Mouse (Mus musculus): ENCODE data around the gene Lmx1a.

Lmx1a gene

GRCm38 (mm10) chr1:167781787-167782484 lies 92.9 kb downstream of the Lmx1a start:
- DNase-seq (ENCODE audit: low spot score in 2 of 2): peak in 1 of 2 experiments; percentile 7

GRCm38 (mm10) chr1:167784067-167784466 lies 95.0 kb downstream of the Lmx1a start:
- DNase-seq (ENCODE audit: low spot score in 2 of 2): no peak

- DNase-seq (ENCODE audit: low spot score in 2 of 2): no peak
These were observed 99.8 kb downstream of the Lmx1a start for GRCm38 (mm10) chr1:167788684-167789413.

- no peak for DNase-seq (ENCODE audit: low spot score in 2 of 2)
These were observed 100.4 kb downstream of the Lmx1a start for GRCm38 (mm10) chr1:167789448-167789847.

GRCm38 (mm10) chr1:167790688-167791087 lies 101.7 kb downstream of the Lmx1a start:
- no peak for DNase-seq (ENCODE audit: low spot score in 2 of 2)

GRCm38 (mm10) chr1:167791221-167791620 lies 102.2 kb downstream of the Lmx1a start:
- no peak for DNase-seq (ENCODE audit: low spot score in 2 of 2)

GRCm38 (mm10) chr1:167801923-167802322 lies 112.9 kb downstream of the Lmx1a start:
- no peak for DNase-seq (ENCODE audit: low spot score in 2 of 2)

GRCm38 (mm10) chr1:167802510-167803271 lies 113.7 kb downstream of the Lmx1a start:
- DNase-seq (ENCODE audit: low spot score in 2 of 2): no peak

GRCm38 (mm10) chr1:167803351-167803981 lies 114.4 kb downstream of the Lmx1a start:
- no peak for DNase-seq (ENCODE audit: low spot score in 2 of 2)

GRCm38 (mm10) chr1:167804836-167805235 lies 115.8 kb downstream of the Lmx1a start:
- DNase-seq (ENCODE audit: low spot score in 2 of 2): no peak

GRCm38 (mm10) chr1:167811141-167811540 lies 122.1 kb downstream of the Lmx1a start:
- DNase-seq (ENCODE audit: low spot score in 2 of 2): no peak

GRCm38 (mm10) chr1:167815166-167815565 lies 126.1 kb downstream of the Lmx1a start:
- DNase-seq (ENCODE audit: low spot score in 2 of 2): no peak

GRCm38 (mm10) chr1:167817028-167817427 lies 128.0 kb downstream of the Lmx1a start:
- no peak for DNase-seq (ENCODE audit: low spot score in 2 of 2)

- DNase-seq (ENCODE audit: low spot score in 2 of 2): no peak
These were observed 128.6 kb downstream of the Lmx1a start for GRCm38 (mm10) chr1:167817616-167818015.

GRCm38 (mm10) chr1:167820031-167820430 lies 131.0 kb downstream of the Lmx1a start:
- DNase-seq (ENCODE audit: low spot score in 2 of 2): no peak

- DNase-seq (ENCODE audit: low spot score in 2 of 2): no peak
These were observed 132.1 kb downstream of the Lmx1a start for GRCm38 (mm10) chr1:167821125-167821524.

- DNase-seq (ENCODE audit: low spot score in 2 of 2): no peak
These were observed 141.3 kb downstream of the Lmx1a start for GRCm38 (mm10) chr1:167830291-167830690.

- DNase-seq (ENCODE audit: low spot score in 2 of 2): no peak
These were observed 142.6 kb downstream of the Lmx1a start for GRCm38 (mm10) chr1:167831601-167832000.

- no peak for DNase-seq (ENCODE audit: low spot score in 2 of 2)
These were observed 165.8 kb downstream of the Lmx1a start for GRCm38 (mm10) chr1:167854801-167855200.

- no peak for DNase-seq (ENCODE audit: low spot score in 2 of 2)
These were observed 183.0 kb downstream of the Lmx1a start for GRCm38 (mm10) chr1:167872028-167872427.

GRCm38 (mm10) chr1:167874099-167874498 lies 185.1 kb downstream of the Lmx1a start:
- DNase-seq (ENCODE audit: low spot score in 2 of 2): no peak

GRCm38 (mm10) chr1:167877931-167878330 lies 188.9 kb downstream of the Lmx1a start:
- DNase-seq (ENCODE audit: low spot score in 2 of 2): no peak

All from spleen, postnatal 14 days (tissue).